ENCODE assay signal across 8 mouse cellular contexts in the genomic region with DNA sequence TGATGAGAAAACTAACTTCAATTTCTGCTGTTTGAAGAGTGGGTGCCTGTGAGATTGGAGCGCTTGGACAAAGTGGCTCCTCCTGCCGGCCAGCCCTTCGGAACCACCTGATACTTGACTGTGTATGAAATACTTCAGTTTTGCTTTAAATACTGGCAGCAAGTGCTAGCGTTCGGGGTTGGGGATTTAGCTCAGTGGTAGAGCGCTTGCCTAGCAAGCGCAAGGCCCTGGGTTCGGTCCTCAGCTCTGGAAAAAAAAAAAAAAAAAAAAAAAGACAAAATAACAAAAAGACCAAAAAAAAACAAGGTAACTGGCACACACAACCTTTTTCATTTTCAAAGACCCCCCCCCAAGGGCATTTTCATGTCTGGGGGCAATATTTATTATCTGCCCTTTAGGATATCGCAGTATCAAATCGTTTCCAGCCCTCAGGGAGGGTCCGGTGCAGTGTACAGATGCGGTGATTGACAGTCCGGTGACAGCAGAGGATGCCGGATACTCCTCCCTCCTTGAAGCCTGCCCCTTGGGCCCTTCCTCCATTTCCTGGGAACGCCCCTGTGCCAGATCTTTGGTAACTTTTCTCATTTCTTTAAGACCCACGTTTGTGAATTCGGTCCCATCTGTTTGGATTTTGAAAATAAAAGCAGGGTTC. TPM values are rescaled to one million over a fixed set of nuclear protein-coding genes. Genes with fewer than 3 reads are reported as not detected.
A peak's percentile ranks its signal among the peaks of the same experiment; 100 is the strongest.
DNase-seq lines count a peak whose midpoint lies in the region; ATAC-seq and TF ChIP-seq lines count a peak whose summit lies in the region.

No protein-coding gene starts in this region.

- peak overlapping the region; percentile 97 for H3K4me3 ChIP-seq in thymus, adult 2 months (ENCODE audit: control insufficient read depth, insufficient read depth, low read length)
- H3K4me3 ChIP-seq in cortical plate, adult 2 months (ENCODE audit: insufficient read depth, low read length) = peak overlapping the region; percentile 75
- H3K4me3 ChIP-seq in hindbrain, embryonic 11.5 days (ENCODE audit: low read depth, low read length) = peak overlapping the region; percentile 84
- H3K4me3 ChIP-seq in limb, embryonic 10.5 days = peak overlapping the region; percentile 93

- TF ChIP-seq POLR2A in thymus, adult 2 months (IDR thresholded peaks at IDR 0.05; ENCODE audit: control insufficient read depth, extremely low read depth, insufficient read depth, low read length, poor library complexity) = no peak
- no peak for TF ChIP-seq POLR2A in cortical plate, adult 2 months (IDR thresholded peaks at IDR 0.05; ENCODE audit: extremely low read depth, insufficient read depth, low read length)

- H3K4me2 ChIP-seq in hindbrain, embryonic 11.5 days (replicated peaks; ENCODE audit: low read depth, low read length) = peak overlapping the region; percentile 36

- WGBS in thymus, adult 2 months = 12% methylated on average over 17 of the region's 17 CpGs
- 11% methylated on average over 17 of the region's 17 CpGs for WGBS in hindbrain, embryonic 11.5 days
- WGBS in limb, embryonic 10.5 days = 10% methylated on average over 17 of the region's 17 CpGs

- peak overlapping the region; percentile 38; the same call in 1 of the 2 replicates for H3K9ac ChIP-seq in hindbrain, embryonic 11.5 days (ENCODE audit: low read depth, low read length)

- no peak overlapping the region for H3K27ac ChIP-seq in thymus, adult 2 months (ENCODE audit: control insufficient read depth, insufficient read depth, low read length)
- H3K27ac ChIP-seq in cortical plate, adult 2 months (ENCODE audit: insufficient read depth, low read length) = peak overlapping the region; percentile 34
- peak overlapping the region; percentile 83; the same call in 1 of the 2 replicates for H3K27ac ChIP-seq in hindbrain, embryonic 11.5 days (ENCODE audit: low read depth, low read length)
- H3K27ac ChIP-seq in limb, embryonic 10.5 days = peak overlapping the region; percentile 86

- H3K4me1 ChIP-seq in thymus, adult 2 months (replicated peaks; ENCODE audit: control insufficient read depth, insufficient read depth, low read length) = peaks cover 5% of the 10 kb centered on the region
- peaks cover 2% of the 10 kb centered on the region; the same call in 1 of the 2 replicates for H3K4me1 ChIP-seq in cortical plate, adult 2 months (ENCODE audit: control insufficient read depth, insufficient read depth, low read length)
- H3K4me1 ChIP-seq in hindbrain, embryonic 11.5 days (replicated peaks; ENCODE audit: control insufficient read depth, insufficient read depth, low read length) = peaks cover 6% of the 10 kb centered on the region
- H3K4me1 ChIP-seq in limb, embryonic 10.5 days = peaks cover 10% of the 10 kb centered on the region

- no peaks in the 10 kb centered on the region for H3K27me3 ChIP-seq in thymus, adult 2 months (ENCODE audit: control insufficient read depth, insufficient read depth, low read length)
- H3K27me3 ChIP-seq in hindbrain, embryonic 11.5 days (ENCODE audit: control insufficient read depth, insufficient read depth, low read length) = no peaks in the 10 kb centered on the region
- no peaks in the 10 kb centered on the region for H3K27me3 ChIP-seq in limb, embryonic 10.5 days (ENCODE audit: low read depth, poor library complexity, severe bottlenecking)

- no peaks in the 10 kb centered on the region for H3K9me3 ChIP-seq in hindbrain, embryonic 11.5 days (ENCODE audit: control insufficient read depth, low read length)
- H3K9me3 ChIP-seq in limb, embryonic 10.5 days (replicated peaks) = no peaks in the 10 kb centered on the region

- no peak for TF ChIP-seq CTCF in thymus, adult 2 months (IDR thresholded peaks at IDR 0.05; ENCODE audit: borderline replicate concordance, control insufficient read depth, extremely low read depth, insufficient read depth, low read length, poor library complexity)
- peak; percentile 34 for TF ChIP-seq CTCF in cortical plate, adult 2 months (IDR thresholded peaks at IDR 0.05; ENCODE audit: extremely low read depth, insufficient read depth, low read length)

- no peaks in the 10 kb centered on the region; the same call in 1 of the 2 replicates for H3K36me3 ChIP-seq in thymus, adult 2 months (ENCODE audit: control insufficient read depth, insufficient read depth, low read length)
- H3K36me3 ChIP-seq in hindbrain, embryonic 11.5 days (ENCODE audit: control insufficient read depth, insufficient read depth, low read length) = no peaks in the 10 kb centered on the region
- H3K36me3 ChIP-seq in limb, embryonic 10.5 days = peaks cover 18% of the 10 kb centered on the region

- peak; percentile 92 for ATAC-seq in hindbrain, embryonic 11.5 days (ENCODE audit: low FRiP score)

- no peak for DNase-seq in thymus, adult 2 months
- no peak for DNase-seq in thymus, postnatal 25 days
- no peak for DNase-seq in hindbrain, embryonic 11.5 days (ENCODE audit: low spot score)
- no peak for DNase-seq in limb, embryonic 10.5 days (ENCODE audit: low spot score)
- DNase-seq in naive thymus-derived CD4-positive, alpha-beta T cell, adult 2 months (ENCODE audit: low read depth) = peak; percentile 65
- no peak for DNase-seq in thymus, postnatal 14 days
- DNase-seq in yolk sac, embryonic 10.5 days (ENCODE audit: low spot score) = no peak

RNA-seq across cellular contexts. Expression of gene LTO1, which starts 0.5 kb away (rescaled TPM):
- 23.5 and 26.6 TPM in 2 replicates for polyA plus RNA-seq in thymus, adult 2 months (2012; rRNA removed)
- polyA plus RNA-seq in cortical plate, adult 2 months (2012; rRNA removed) = 34.9 and 37.6 TPM in 2 replicates
- 27.3 and 28.9 TPM in 2 replicates for polyA plus RNA-seq in hindbrain, embryonic 11.5 days (2014; fragmentation: Nextera tagmentation; extraction: Ambion mirVana)
- polyA plus RNA-seq in limb, embryonic 10.5 days (2016; fragmentation: Nextera tagmentation; extraction: Ambion mirVana) = 23.4 and 27.2 TPM in 2 replicates

RNA-seq across cellular contexts. Expression of gene Fgf15, which starts 18.1 kb away (rescaled TPM):
- polyA plus RNA-seq in thymus, adult 2 months (2012; rRNA removed) = 0.40 and 0.42 TPM in 2 replicates
- polyA plus RNA-seq in cortical plate, adult 2 months (2012; rRNA removed) = not detected in 2 replicates
- polyA plus RNA-seq in hindbrain, embryonic 11.5 days (2014; fragmentation: Nextera tagmentation; extraction: Ambion mirVana) = 60.2 and 68.2 TPM in 2 replicates
- polyA plus RNA-seq in limb, embryonic 10.5 days (2016; fragmentation: Nextera tagmentation; extraction: Ambion mirVana) = 0.35 and 0.70 TPM in 2 replicates

RNA-seq across cellular contexts. Expression of gene Ccnd1, which starts 25.3 kb away (rescaled TPM):
- polyA plus RNA-seq in thymus, adult 2 months (2012; rRNA removed) = 14.4 and 21.7 TPM in 2 replicates
- 27.7 and 28.2 TPM in 2 replicates for polyA plus RNA-seq in cortical plate, adult 2 months (2012; rRNA removed)
- 185 and 200 TPM in 2 replicates for polyA plus RNA-seq in hindbrain, embryonic 11.5 days (2014; fragmentation: Nextera tagmentation; extraction: Ambion mirVana)
- 152 and 160 TPM in 2 replicates for polyA plus RNA-seq in limb, embryonic 10.5 days (2016; fragmentation: Nextera tagmentation; extraction: Ambion mirVana)

Comparison
In these comparisons a context has a peak if more than half of its experiments do, and no peak if none do; other contexts are left out.
1. RNA of gene Fgf15, which starts 18.1 kb away (polyA plus RNA-seq): 60.2 to 68.2 TPM in hindbrain, embryonic 11.5 days; 0.40 to 0.42 TPM in thymus, adult 2 months, 0.35 to 0.70 TPM in limb, embryonic 10.5 days and not detected in cortical plate, adult 2 months; every median in the first group is over 10 times any median in the second.
2. Peak in every context shown above with its lines, with median percentiles within 50 percentile points of each other: H3K4me3 ChIP-seq.